Mouse (Mus musculus): ENCODE measurements around the gene Nfib. TPM values are rescaled to one million over a fixed set of nuclear protein-coding genes. Genes with fewer than 3 reads are reported as not detected.

The Nfib gene
- polyA plus RNA-seq, 1 experiment = 7.7 TPM

DNA sequence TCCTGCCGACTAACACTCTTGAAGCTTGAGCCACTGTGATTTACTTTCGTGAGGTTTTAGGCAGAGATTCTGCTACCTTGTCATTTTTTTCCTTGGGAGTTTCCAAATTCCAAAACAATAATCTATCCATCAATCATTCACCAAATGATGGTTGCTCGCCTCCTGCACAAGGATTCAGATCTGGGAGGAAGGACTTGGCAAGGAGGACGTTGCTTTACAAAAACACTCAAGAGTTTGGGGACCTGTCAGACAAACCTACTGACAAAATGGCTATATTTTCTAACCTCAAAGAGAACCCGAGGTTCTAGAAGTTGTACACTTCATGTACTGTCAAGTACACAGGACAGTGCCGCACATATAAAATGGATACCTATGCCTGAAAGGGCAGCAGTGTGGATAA is 299.0 kb downstream of the Nfib start:
- Histone ChIP-seq H3K36me3 (ENCODE audit: control insufficient read depth, insufficient read depth) (no peaks in the 10 kb centered on the region), H3K79me2 (ENCODE audit: control insufficient read depth, insufficient read depth) (peaks cover 49% of the 10 kb centered on the region), H3K27me3 (ENCODE audit: control insufficient read depth, insufficient read depth, insufficient read length) (no peaks in the 10 kb centered on the region), H3K4me3 (no peak overlapping the region), H3ac (ENCODE audit: control insufficient read depth, insufficient read length) (no peak overlapping the region), H3K4me2 (ENCODE audit: low read depth) (no peak overlapping the region)
- TF ChIP-seq TCF3 (IDR thresholded peaks at IDR 0.05; ENCODE audit: insufficient read length, low read depth) (no peak), POLR2AphosphoS2 (IDR thresholded peaks at IDR 0.05; ENCODE audit: insufficient read length, low read depth) (no peak), MYOD1 (IDR thresholded peaks at IDR 0.05; ENCODE audit: control insufficient read depth in 1 of 3, insufficient read length in 2 of 3, low read depth in 2 of 3) (no peak), REST (IDR thresholded peaks at IDR 0.05; ENCODE audit: insufficient read depth, insufficient read length) (no peak), MAX (IDR thresholded peaks at IDR 0.05; ENCODE audit: low read depth) (no peak), TCF12 (IDR thresholded peaks at IDR 0.05; ENCODE audit: insufficient read depth, poor library complexity, severe bottlenecking) (no peak), CEBPB (IDR thresholded peaks at IDR 0.05; ENCODE audit: insufficient read depth, poor library complexity, severe bottlenecking) (no peak), POLR2A (IDR thresholded peaks at IDR 0.05; ENCODE audit: insufficient read length, low read depth) (no peak), MYOG (IDR thresholded peaks at IDR 0.05; ENCODE audit: control insufficient read depth in 1 of 3, insufficient read depth in 1 of 3, insufficient read length in 2 of 3, low read depth in 2 of 3) (no peak)

DNA sequence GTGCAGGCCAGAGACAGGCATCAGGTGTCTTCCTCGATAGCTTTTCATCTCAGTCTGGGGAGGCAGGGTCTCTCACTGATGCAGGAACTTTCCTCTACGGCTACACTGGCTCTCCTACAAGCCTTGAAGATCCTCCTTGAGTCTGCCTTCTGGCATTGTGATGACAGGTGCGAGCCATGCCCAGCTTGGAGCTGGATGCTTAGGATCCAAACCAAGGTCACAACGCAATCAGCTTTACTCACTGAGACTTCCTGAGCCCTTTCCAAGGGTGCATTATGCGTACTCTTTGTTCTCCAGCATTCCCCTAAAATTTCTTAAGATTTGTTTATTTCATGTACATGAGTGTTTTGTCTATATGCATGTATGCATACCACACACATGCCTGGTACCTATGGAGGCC is 299.8 kb downstream of the Nfib start:
- Histone ChIP-seq H3K79me2 (ENCODE audit: control insufficient read depth, insufficient read depth) (peaks cover 44% of the 10 kb centered on the region), H3K4me3 (no peak overlapping the region), H3ac (ENCODE audit: control insufficient read depth, insufficient read length) (no peak overlapping the region), H3K27me3 (ENCODE audit: control insufficient read depth, insufficient read depth, insufficient read length) (no peaks in the 10 kb centered on the region), H3K4me2 (ENCODE audit: low read depth) (no peak overlapping the region), H3K36me3 (ENCODE audit: control insufficient read depth, insufficient read depth) (no peaks in the 10 kb centered on the region)
- TF ChIP-seq MYOG (IDR thresholded peaks at IDR 0.05; ENCODE audit: control insufficient read depth in 1 of 3, insufficient read depth in 1 of 3, insufficient read length in 2 of 3, low read depth in 2 of 3) (no peak), MAX (IDR thresholded peaks at IDR 0.05; ENCODE audit: low read depth) (no peak), POLR2A (IDR thresholded peaks at IDR 0.05; ENCODE audit: insufficient read length, low read depth) (no peak), REST (IDR thresholded peaks at IDR 0.05; ENCODE audit: insufficient read depth, insufficient read length) (no peak), E2F4 (IDR thresholded peaks at IDR 0.05; ENCODE audit: insufficient read depth) (no peak), USF1 (IDR thresholded peaks at IDR 0.05; ENCODE audit: low read depth) (no peak), MYOD1 (IDR thresholded peaks at IDR 0.05; ENCODE audit: control insufficient read depth in 1 of 3, insufficient read length in 2 of 3, low read depth in 2 of 3) (no peak), SRF (IDR thresholded peaks at IDR 0.05; ENCODE audit: control insufficient read depth, insufficient read length, low read depth) (no peak), CEBPB (IDR thresholded peaks at IDR 0.05; ENCODE audit: insufficient read depth, poor library complexity, severe bottlenecking) (no peak), TCF12 (IDR thresholded peaks at IDR 0.05; ENCODE audit: insufficient read depth, poor library complexity, severe bottlenecking) (no peak), POLR2AphosphoS2 (IDR thresholded peaks at IDR 0.05; ENCODE audit: insufficient read length, low read depth) (no peak), TCF3 (IDR thresholded peaks at IDR 0.05; ENCODE audit: insufficient read length, low read depth) (no peak)

DNA sequence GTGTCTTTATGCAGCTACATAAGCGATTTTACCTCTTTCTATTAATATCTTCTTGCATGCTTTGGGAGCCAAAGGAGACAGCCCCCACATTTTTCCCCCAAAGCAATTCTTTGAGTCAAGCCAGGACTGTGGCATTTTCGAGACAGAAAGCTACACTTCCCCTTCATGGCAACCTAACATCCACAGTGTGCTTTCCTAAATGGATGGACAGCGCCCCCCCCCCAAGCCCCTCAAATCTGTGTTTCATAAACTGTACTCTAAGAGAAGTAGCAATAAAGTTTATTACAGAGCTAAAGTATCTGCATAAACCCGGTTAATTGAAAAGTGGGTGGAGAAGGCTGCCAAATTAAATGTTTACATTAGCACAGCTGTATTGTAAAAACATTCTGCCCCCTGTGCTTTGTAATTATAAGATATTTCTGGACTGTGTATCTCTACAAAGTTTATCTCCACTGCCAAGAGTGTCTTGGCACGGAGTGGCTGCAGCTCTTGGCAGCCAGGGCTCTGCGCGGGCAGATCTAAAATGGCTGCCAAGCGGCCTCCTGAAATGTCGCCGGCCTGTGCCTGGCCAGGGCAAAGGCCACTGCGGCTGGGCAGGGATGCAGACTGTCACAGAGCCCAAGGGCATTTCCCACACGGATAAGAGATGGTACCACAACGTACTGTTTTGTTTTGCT is 301.4 kb downstream of the Nfib start:
- TF ChIP-seq POLR2AphosphoS2 (IDR thresholded peaks at IDR 0.05; ENCODE audit: insufficient read length, low read depth) = no peak
- no peak for TF ChIP-seq E2F4 (IDR thresholded peaks at IDR 0.05; ENCODE audit: insufficient read depth)
- no peak for TF ChIP-seq MYOD1 (IDR thresholded peaks at IDR 0.05; ENCODE audit: control insufficient read depth in 1 of 3, insufficient read length in 2 of 3, low read depth in 2 of 3)
- H3K27me3 ChIP-seq (ENCODE audit: control insufficient read depth, insufficient read depth, insufficient read length) = no peaks in the 10 kb centered on the region
- H3K4me3 ChIP-seq = no peak overlapping the region
- H3ac ChIP-seq (ENCODE audit: control insufficient read depth, insufficient read length) = no peak overlapping the region
- no peak overlapping the region for H3K4me2 ChIP-seq (ENCODE audit: low read depth)
- no peaks in the 10 kb centered on the region for H3K36me3 ChIP-seq (ENCODE audit: control insufficient read depth, insufficient read depth)
- peaks cover 42% of the 10 kb centered on the region for H3K79me2 ChIP-seq (ENCODE audit: control insufficient read depth, insufficient read depth)

DNA sequence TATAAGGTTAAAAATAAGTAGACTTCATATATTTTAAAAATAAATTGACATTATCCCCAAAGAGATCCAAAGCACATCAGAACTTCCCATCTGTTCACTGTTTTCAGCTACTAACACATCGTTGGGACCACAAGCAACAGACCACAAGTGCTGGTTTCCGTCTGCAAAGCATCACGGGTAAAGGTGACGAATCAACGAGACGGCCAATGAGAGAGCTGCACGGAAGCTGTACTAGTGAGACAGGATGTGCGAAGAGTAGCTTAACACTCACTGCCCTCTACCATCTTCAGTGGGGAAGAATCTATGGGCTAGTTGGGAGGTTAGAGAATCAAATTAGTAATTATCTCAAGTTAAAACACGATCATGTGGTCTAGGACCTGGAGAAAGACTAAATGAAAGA is 302.9 kb downstream of the Nfib start:
- Histone ChIP-seq H3K36me3 (ENCODE audit: control insufficient read depth, insufficient read depth) (no peaks in the 10 kb centered on the region), H3K79me2 (ENCODE audit: control insufficient read depth, insufficient read depth) (peaks cover 51% of the 10 kb centered on the region), H3ac (ENCODE audit: control insufficient read depth, insufficient read length) (no peak overlapping the region), H3K4me2 (ENCODE audit: low read depth) (no peak overlapping the region), H3K27me3 (ENCODE audit: control insufficient read depth, insufficient read depth, insufficient read length) (no peaks in the 10 kb centered on the region), H3K4me3 (no peak overlapping the region)
- TF ChIP-seq TCF12 (IDR thresholded peaks at IDR 0.05; ENCODE audit: insufficient read depth, poor library complexity, severe bottlenecking) (no peak), TCF3 (IDR thresholded peaks at IDR 0.05; ENCODE audit: insufficient read length, low read depth) (no peak), POLR2AphosphoS2 (IDR thresholded peaks at IDR 0.05; ENCODE audit: insufficient read length, low read depth) (no peak)

DNA sequence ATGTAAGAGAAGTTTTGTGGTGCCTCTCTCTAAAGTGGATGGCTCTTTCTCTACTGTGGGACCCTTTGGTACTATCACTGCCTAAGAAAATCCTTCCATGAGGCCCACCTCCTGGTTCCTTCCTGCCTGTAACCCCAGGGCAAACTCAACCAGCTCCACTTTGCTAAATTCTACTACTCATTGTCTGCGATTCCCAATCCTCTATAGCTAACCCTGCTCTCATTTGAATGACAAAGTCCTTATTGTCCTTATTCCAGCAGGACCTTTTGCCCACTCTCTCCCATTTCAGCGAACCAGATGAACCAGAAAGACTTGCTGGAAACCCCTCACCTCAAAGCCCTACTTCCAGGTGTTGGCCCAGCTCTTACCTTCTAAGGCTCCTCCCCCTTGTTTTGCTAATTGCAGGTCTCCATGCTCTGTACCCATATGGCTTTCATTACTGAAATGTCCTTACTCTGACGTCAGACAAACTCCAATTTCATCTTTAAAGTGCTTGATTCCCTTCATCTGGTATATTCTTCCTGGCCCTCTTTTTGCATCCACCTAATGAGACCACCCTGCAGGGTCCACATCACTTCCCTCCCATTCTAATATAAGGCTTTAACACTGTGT is 304.0 kb downstream of the Nfib start:
- TF ChIP-seq TCF3 (IDR thresholded peaks at IDR 0.05; ENCODE audit: insufficient read length, low read depth) = no peak
- TF ChIP-seq E2F4 (IDR thresholded peaks at IDR 0.05; ENCODE audit: insufficient read depth) = no peak
- no peak for TF ChIP-seq REST (IDR thresholded peaks at IDR 0.05; ENCODE audit: insufficient read depth, insufficient read length)
- TF ChIP-seq POLR2AphosphoS2 (IDR thresholded peaks at IDR 0.05; ENCODE audit: insufficient read length, low read depth) = no peak
- TF ChIP-seq MYOD1 (IDR thresholded peaks at IDR 0.05; ENCODE audit: control insufficient read depth in 1 of 3, insufficient read length in 2 of 3, low read depth in 2 of 3) = no peak
- no peak for TF ChIP-seq MYOG (IDR thresholded peaks at IDR 0.05; ENCODE audit: control insufficient read depth in 1 of 3, insufficient read depth in 1 of 3, insufficient read length in 2 of 3, low read depth in 2 of 3)
- TF ChIP-seq SRF (IDR thresholded peaks at IDR 0.05; ENCODE audit: control insufficient read depth, insufficient read length, low read depth) = no peak
- no peak for TF ChIP-seq CEBPB (IDR thresholded peaks at IDR 0.05; ENCODE audit: insufficient read depth, poor library complexity, severe bottlenecking)
- TF ChIP-seq USF1 (IDR thresholded peaks at IDR 0.05; ENCODE audit: low read depth) = no peak
- TF ChIP-seq MAX (IDR thresholded peaks at IDR 0.05; ENCODE audit: low read depth) = no peak
- no peak for TF ChIP-seq POLR2A (IDR thresholded peaks at IDR 0.05; ENCODE audit: insufficient read length, low read depth)
- no peak for TF ChIP-seq TCF12 (IDR thresholded peaks at IDR 0.05; ENCODE audit: insufficient read depth, poor library complexity, severe bottlenecking)
- no peak overlapping the region for H3K4me3 ChIP-seq
- H3K36me3 ChIP-seq (ENCODE audit: control insufficient read depth, insufficient read depth) = no peaks in the 10 kb centered on the region
- H3K79me2 ChIP-seq (ENCODE audit: control insufficient read depth, insufficient read depth) = peaks cover 48% of the 10 kb centered on the region
- peak overlapping the region; percentile 48 for H3K4me2 ChIP-seq (ENCODE audit: low read depth)
- H3K27me3 ChIP-seq (ENCODE audit: control insufficient read depth, insufficient read depth, insufficient read length) = no peaks in the 10 kb centered on the region
- H3ac ChIP-seq (ENCODE audit: control insufficient read depth, insufficient read length) = no peak overlapping the region

Data from myocyte (in vitro differentiated cells).